Mouse (Mus musculus): ENCODE measurements around the gene Ckap2l. TPM values are rescaled to one million over a fixed set of nuclear protein-coding genes. Genes with fewer than 3 reads are reported as not detected.

Gene Ckap2l
- polyA plus RNA-seq, 1 experiment = 0.26 TPM

GRCm38 (mm10) chr2:129240726-129241432, 56.1 kb downstream of the Ckap2l start:
- peak; percentile 49 to 59 for DNase-seq (ENCODE audit: extremely low spot score in 1 of 2, low spot score in 1 of 2)

- DNase-seq (ENCODE audit: extremely low spot score in 1 of 2, low spot score in 1 of 2) = no peak
Measured at GRCm38 (mm10) chr2:129236526-129236925, 60.5 kb downstream of the Ckap2l start.

- DNase-seq (ENCODE audit: extremely low spot score in 1 of 2, low spot score in 1 of 2) = no peak
Measured at GRCm38 (mm10) chr2:129234731-129235130, 62.3 kb downstream of the Ckap2l start.

- no peak for DNase-seq (ENCODE audit: extremely low spot score in 1 of 2, low spot score in 1 of 2)
Measured at GRCm38 (mm10) chr2:129233803-129234477, 63.1 kb downstream of the Ckap2l start.

- DNase-seq (ENCODE audit: extremely low spot score in 1 of 2, low spot score in 1 of 2) = no peak
Measured at GRCm38 (mm10) chr2:129233218-129233617, 63.8 kb downstream of the Ckap2l start.

GRCm38 (mm10) chr2:129232484-129232883, 64.5 kb downstream of the Ckap2l start:
- peak in 1 of 2 experiments; percentile 44 for DNase-seq (ENCODE audit: extremely low spot score in 1 of 2, low spot score in 1 of 2)

- peak; percentile 87 to 94 for DNase-seq (ENCODE audit: extremely low spot score in 1 of 2, low spot score in 1 of 2)
Measured at GRCm38 (mm10) chr2:129232023-129232422, 65.0 kb downstream of the Ckap2l start.

GRCm38 (mm10) chr2:129229316-129229715, 67.7 kb downstream of the Ckap2l start:
- no peak for DNase-seq (ENCODE audit: extremely low spot score in 1 of 2, low spot score in 1 of 2)

- DNase-seq (ENCODE audit: extremely low spot score in 1 of 2, low spot score in 1 of 2) = no peak
Measured at GRCm38 (mm10) chr2:129228571-129228970, 68.4 kb downstream of the Ckap2l start.

GRCm38 (mm10) chr2:129227709-129228108, 69.3 kb downstream of the Ckap2l start:
- no peak for DNase-seq (ENCODE audit: extremely low spot score in 1 of 2, low spot score in 1 of 2)

- no peak for DNase-seq (ENCODE audit: extremely low spot score in 1 of 2, low spot score in 1 of 2)
Measured at GRCm38 (mm10) chr2:129227011-129227529, 69.9 kb downstream of the Ckap2l start.

GRCm38 (mm10) chr2:129226296-129226851, 70.6 kb downstream of the Ckap2l start:
- DNase-seq (ENCODE audit: extremely low spot score in 1 of 2, low spot score in 1 of 2) = no peak

- DNase-seq (ENCODE audit: extremely low spot score in 1 of 2, low spot score in 1 of 2) = no peak
Measured at GRCm38 (mm10) chr2:129225251-129225819, 71.7 kb downstream of the Ckap2l start.

- DNase-seq (ENCODE audit: extremely low spot score in 1 of 2, low spot score in 1 of 2) = no peak
Measured at GRCm38 (mm10) chr2:129224178-129224577, 72.8 kb downstream of the Ckap2l start.

- DNase-seq (ENCODE audit: extremely low spot score in 1 of 2, low spot score in 1 of 2) = no peak
Measured at GRCm38 (mm10) chr2:129221097-129221632, 75.8 kb downstream of the Ckap2l start.

- DNase-seq (ENCODE audit: extremely low spot score in 1 of 2, low spot score in 1 of 2) = no peak
Measured at GRCm38 (mm10) chr2:129218537-129219105, 78.4 kb downstream of the Ckap2l start.

Other genes starting within 250 kb of the Ckap2l start
- 0.11 and 0.20 TPM in 2 replicates for gene Vinac1, start 249.0 kb downstream of the Ckap2l start, polyA plus RNA-seq (2012; rRNA removed)
- 30.1 and 30.8 TPM in 2 replicates for gene Ttl, start 231.3 kb downstream of the Ckap2l start, polyA plus RNA-seq (2012; rRNA removed)
- 27.8 and 29.3 TPM in 2 replicates for gene Polr1b, start 196.2 kb downstream of the Ckap2l start, polyA plus RNA-seq (2012; rRNA removed)
- 14.9 and 16.8 TPM in 2 replicates for gene Chchd5, start 167.5 kb downstream of the Ckap2l start, polyA plus RNA-seq (2012; rRNA removed)
- 159 and 177 TPM in 2 replicates for gene Slc20a1, start 98.4 kb downstream of the Ckap2l start, polyA plus RNA-seq (2012; rRNA removed)
- gene Il1a, start 12.8 kb upstream of the Ckap2l start, polyA plus RNA-seq (2012; rRNA removed) = 1.3 and 1.4 TPM in 2 replicates
- gene Il1b, start 73.9 kb upstream of the Ckap2l start, polyA plus RNA-seq (2012; rRNA removed) = 0.21 and 0.40 TPM in 2 replicates
- gene F830045P16Rik, start 239.4 kb upstream of the Ckap2l start, polyA plus RNA-seq (2012; rRNA removed) = 0.06 and 0.14 TPM in 2 replicates

All from frontal cortex, adult 2 months (tissue).